Mouse (Mus musculus) heart, embryonic 11.5 days (tissue): ENCODE data around the gene Zbtb24. TPM values are rescaled to one million over a fixed set of nuclear protein-coding genes. Genes with fewer than 3 reads are reported as not detected.

Source experiments
- ATAC-seq: fragments of 200-750 bp; cut with Nextera tagmentation; replicated peaks from 2 replicates; pipeline ENCODE4 v1.8.0; 2017; ENCODE audit warnings: moderate library complexity; ENCODE audit not compliant: insufficient number of reproducible peaks, low FRiP score, low TSS enrichment
- H3K27ac ChIP-seq: fragments of 300-500 bp; sonication (generic); 2 replicates; pipeline ENCODE4 v1.5.1; 2014; ENCODE audit warnings: mild to moderate bottlenecking, low read depth, low read length
- H3K27me3 ChIP-seq: fragments of 300-500 bp; sonication (generic); 2 replicates; pipeline ENCODE4 v1.6.1; 2014; ENCODE audit warnings: mild to moderate bottlenecking, low read length, mixed read lengths; ENCODE audit not compliant: control insufficient read depth, insufficient read depth
- H3K36me3 ChIP-seq: fragments of 300-500 bp; sonication (generic); 2 replicates; pipeline ENCODE4 v1.6.1; 2014; ENCODE audit warnings: mild to moderate bottlenecking, low read length, moderate library complexity, mixed read lengths; ENCODE audit not compliant: control insufficient read depth, insufficient read depth
- H3K4me1 ChIP-seq: fragments of 300-500 bp; sonication (generic); 2 replicates; pipeline ENCODE4 v1.6.1; 2014; ENCODE audit warnings: low read length; ENCODE audit not compliant: control insufficient read depth, insufficient read depth
- H3K4me2 ChIP-seq: fragments of 300-500 bp; sonication (generic); 2 replicates; pipeline ENCODE4 v1.6.1; 2014; ENCODE audit warnings: mild to moderate bottlenecking, moderate library complexity
- H3K4me3 ChIP-seq: fragments of 300-500 bp; sonication (generic); 2 replicates; pipeline ENCODE4 v1.5.1; 2014; ENCODE audit warnings: low read depth, low read length
- H3K9ac ChIP-seq: fragments of 300-500 bp; sonication (generic); 2 replicates; pipeline ENCODE4 v1.6.1; 2014; ENCODE audit warnings: mild to moderate bottlenecking, low read depth, low read length, moderate library complexity
- H3K9me3 ChIP-seq: fragments of 300-500 bp; sonication (generic); replicated peaks from 2 replicates; pipeline ENCODE4 v1.6.1; 2016; ENCODE audit warnings: low read length; ENCODE audit not compliant: control insufficient read depth
- WGBS: fragments of 180-500 bp; shearing (Covaris S2); extraction: QIAGEN DNeasy Blood & Tissue Kit; methylation state at CpG from one replicate; pipeline ENCODE4 v1.1.7; 2014; ENCODE audit not compliant: insufficient replicate concordance; 5-methylcytosine and 5-hydroxymethylcytosine counted together
- polyA plus RNA-seq: library from polyadenylated mRNA; unstranded; fragments of >200 nt; fragmentation: Nextera tagmentation; extraction: Ambion mirVana; gene quantifications from 2 replicates; pipeline ENCODE4 v1.2.1, GENCODE M21; 2014

The Zbtb24 gene
- polyA plus RNA-seq, 1 experiment from 2014 or later, result 11.7 TPM

DNA sequence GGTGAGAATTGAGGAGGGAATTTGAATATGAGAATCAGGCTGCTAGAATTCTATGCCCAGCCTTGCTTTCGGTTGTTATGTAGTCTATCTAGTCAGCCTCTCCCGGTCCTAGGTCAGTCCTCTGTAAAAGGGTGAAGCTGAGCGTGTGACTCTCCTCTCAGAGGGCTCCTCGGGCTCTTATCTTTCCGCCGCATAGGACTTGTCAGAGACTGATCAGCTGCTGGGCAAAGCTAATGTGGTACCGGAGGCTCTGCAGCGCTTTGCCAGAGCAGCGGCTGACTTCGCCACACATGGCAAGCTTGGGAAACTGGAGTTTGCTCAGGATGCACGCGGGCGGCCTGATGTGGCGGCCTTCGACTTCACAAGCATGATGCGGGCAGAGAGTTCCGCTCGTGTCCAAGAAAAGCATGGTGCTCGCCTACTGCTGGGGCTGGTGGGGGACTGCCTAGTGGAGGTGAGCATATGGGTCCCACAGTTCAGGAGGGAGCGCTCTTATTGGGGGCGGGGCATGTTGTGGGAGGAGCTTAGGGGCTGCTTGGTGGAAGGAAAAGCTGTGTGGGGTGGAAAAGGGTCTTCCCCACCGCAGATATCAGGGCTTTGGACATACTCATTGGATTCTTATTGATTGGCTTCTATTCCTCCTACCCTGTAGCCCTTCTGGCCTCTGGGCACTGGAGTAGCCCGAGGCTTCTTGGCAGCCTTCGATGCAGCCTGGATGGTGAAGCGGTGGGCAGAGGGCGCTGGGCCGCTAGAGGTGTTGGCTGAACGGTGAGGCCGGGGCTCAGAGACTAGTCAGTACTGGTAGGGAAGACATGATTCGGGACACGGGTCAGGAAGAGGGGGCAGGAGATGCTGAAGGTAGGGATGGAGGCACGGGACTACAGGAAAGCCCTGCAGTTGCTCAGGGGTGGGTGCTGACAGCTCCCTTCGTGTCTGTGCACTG is 31.0 kb downstream of the Zbtb24 start:
- Histone ChIP-seq H3K4me1 (peaks cover 28% of the 10 kb centered on the region), H3K36me3 (peaks cover 36% of the 10 kb centered on the region), H3K4me3 (no peak overlapping the region), H3K4me2 (peak overlapping the region; percentile 27; the same call in 1 of the 2 replicates), H3K9me3 (no peaks in the 10 kb centered on the region), H3K9ac (no peak overlapping the region), H3K27ac (no peak overlapping the region), H3K27me3 (no peaks in the 10 kb centered on the region)
- ATAC-seq, result no peak
- 47% methylated on average over 33 of the region's 33 CpGs for WGBS

DNA sequence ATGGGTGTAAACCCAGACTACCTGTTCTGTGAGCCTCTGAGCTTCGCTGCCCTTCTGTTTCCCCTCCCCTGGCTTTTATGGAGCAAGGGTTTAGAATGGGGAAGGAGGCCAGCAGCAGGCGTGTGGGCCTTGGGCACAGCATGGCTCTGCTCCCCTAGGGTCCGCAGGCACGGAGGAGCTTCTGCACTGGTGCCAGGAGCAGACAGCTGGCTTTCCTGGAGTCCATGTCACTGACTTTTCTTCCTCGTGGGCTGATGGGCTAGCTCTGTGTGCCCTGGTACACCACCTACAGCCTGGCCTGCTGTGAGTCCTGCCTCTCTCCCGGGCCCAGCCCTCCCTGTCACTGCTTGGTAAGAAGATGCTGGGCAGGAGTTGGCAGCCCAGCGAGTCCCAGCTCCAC is 32.3 kb downstream of the Zbtb24 start:
- Histone ChIP-seq H3K27ac (no peak overlapping the region), H3K27me3 (no peaks in the 10 kb centered on the region), H3K4me1 (peaks cover 21% of the 10 kb centered on the region), H3K4me2 (no peak overlapping the region), H3K4me3 (no peak overlapping the region), H3K9me3 (no peaks in the 10 kb centered on the region), H3K9ac (no peak overlapping the region), H3K36me3 (peaks cover 46% of the 10 kb centered on the region)
- WGBS, result 90% methylated on average over 7 of the region's 7 CpGs
- no peak for ATAC-seq

DNA sequence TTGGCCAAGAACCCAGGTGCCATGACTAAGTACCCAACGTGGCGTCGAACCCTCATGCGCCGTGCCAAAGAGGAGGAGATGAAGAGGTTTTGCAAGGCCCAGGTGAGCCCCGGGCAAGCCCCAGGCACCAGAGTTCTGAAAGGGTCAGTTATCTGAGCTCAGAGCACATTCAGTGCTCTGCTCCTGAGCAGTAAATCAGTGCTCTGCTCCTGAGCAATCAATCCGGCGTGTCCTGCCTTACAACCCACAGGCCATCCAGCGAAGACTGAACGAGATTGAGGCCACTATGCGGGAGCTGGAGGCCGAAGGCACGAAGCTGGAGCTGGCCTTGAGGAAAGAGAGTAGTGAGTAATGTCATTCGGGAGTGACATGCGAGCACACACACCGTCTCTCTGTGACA is 35.6 kb downstream of the Zbtb24 start:
- Histone ChIP-seq H3K36me3 (peaks cover 39% of the 10 kb centered on the region), H3K4me1 (peaks cover 17% of the 10 kb centered on the region)
- 90% methylated on average over 16 of the region's 16 CpGs for WGBS

DNA sequence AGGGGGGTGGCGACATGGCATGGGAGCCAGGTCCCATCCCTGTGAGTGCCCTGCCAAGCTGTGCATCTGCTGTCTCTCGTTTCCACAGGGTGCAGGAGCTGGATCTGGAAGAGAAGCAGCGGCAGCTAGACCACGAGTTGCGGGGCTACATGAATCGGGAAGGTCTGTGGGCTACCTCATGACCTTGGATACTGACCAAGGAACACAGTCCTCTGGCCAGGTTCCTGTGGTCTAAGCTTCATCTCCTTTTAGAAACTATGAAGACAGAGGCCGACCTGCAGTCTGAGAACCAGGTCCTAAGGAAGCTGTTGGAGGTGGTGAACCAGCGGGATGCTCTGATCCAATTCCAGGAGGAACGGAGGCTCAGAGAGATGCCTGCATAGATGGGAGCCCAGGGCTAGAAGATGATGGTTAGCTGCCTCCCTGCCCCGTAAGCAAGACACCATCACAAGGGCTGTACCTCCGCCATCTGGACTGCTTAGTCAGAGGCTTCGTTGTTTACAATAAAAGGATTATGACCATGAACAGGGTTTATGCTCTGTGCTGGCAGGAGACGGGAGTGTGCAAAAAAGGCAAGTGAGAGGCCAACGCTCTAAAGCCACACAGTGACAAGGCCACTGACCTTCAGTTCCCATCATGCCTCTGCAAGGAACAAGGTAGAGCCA is 36.5 kb downstream of the Zbtb24 start:
- Histone ChIP-seq H3K9me3 (no peaks in the 10 kb centered on the region), H3K9ac (no peak overlapping the region), H3K27ac (no peak overlapping the region), H3K27me3 (no peaks in the 10 kb centered on the region), H3K36me3 (peaks cover 39% of the 10 kb centered on the region), H3K4me1 (peaks cover 10% of the 10 kb centered on the region), H3K4me3 (no peak overlapping the region), H3K4me2 (no peak overlapping the region)
- 88% methylated on average over 14 of the region's 14 CpGs for WGBS
- ATAC-seq, result no peak

More for the DNA sequence above, 35.6 kb downstream of the Zbtb24 start:
- H3K27me3 ChIP-seq, result no peaks in the 10 kb centered on the region
- no peak overlapping the region for H3K9ac ChIP-seq
- H3K4me3 ChIP-seq, result no peak overlapping the region
- no peaks in the 10 kb centered on the region for H3K9me3 ChIP-seq
- H3K27ac ChIP-seq, result no peak overlapping the region
- H3K4me2 ChIP-seq, result no peak overlapping the region
- ATAC-seq, result no peak

DNA sequence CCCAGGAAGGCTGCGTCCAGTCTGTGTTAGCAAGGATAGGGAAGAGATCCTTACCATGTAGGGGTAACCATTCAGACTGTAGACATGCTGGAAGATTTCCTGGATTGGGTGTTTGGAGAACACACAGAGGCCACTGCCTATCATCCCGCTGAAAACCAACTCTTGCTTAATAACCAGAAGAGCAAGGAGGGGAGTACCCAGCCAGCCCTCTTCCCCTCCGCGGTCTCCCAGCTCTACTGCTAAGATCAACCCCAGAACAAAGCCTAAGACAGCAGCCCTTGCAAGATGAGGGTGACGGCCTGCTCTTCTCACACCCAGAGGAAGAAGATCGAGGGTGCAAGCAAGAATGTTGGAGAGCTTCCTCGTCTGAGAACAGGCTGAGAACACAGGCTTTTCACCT is 38.7 kb downstream of the Zbtb24 start:
- no peak overlapping the region for H3K27ac ChIP-seq
- peaks cover 9% of the 10 kb centered on the region for H3K4me1 ChIP-seq
- H3K36me3 ChIP-seq, result peaks cover 30% of the 10 kb centered on the region
- no peak for ATAC-seq
- peak overlapping the region; percentile 75; the same call in 1 of the 2 replicates for H3K9ac ChIP-seq
- H3K4me2 ChIP-seq, result peak overlapping the region; percentile 81
- no peaks in the 10 kb centered on the region for H3K9me3 ChIP-seq
- H3K27me3 ChIP-seq, result no peaks in the 10 kb centered on the region
- WGBS, result 49% methylated on average over 7 of the region's 7 CpGs
- H3K4me3 ChIP-seq, result peak overlapping the region; percentile 56

GRCm38 (mm10) chr10:41489294-41489693 is 39.1 kb downstream of the Zbtb24 start:
- ATAC-seq, result no peak
- WGBS, result 30% methylated on average over 8 of the region's 8 CpGs
- peaks cover 9% of the 10 kb centered on the region for H3K4me1 ChIP-seq
- peak overlapping the region; percentile 81 for H3K4me2 ChIP-seq
- H3K4me3 ChIP-seq, result peak overlapping the region; percentile 56
- no peaks in the 10 kb centered on the region for H3K27me3 ChIP-seq
- H3K9me3 ChIP-seq, result no peaks in the 10 kb centered on the region
- 0 out of 2 replicates have a peak overlapping the region, but pooled peaks have one; percentile 65 for H3K27ac ChIP-seq
- H3K9ac ChIP-seq, result peak overlapping the region; percentile 75
- H3K36me3 ChIP-seq, result peaks cover 26% of the 10 kb centered on the region

DNA sequence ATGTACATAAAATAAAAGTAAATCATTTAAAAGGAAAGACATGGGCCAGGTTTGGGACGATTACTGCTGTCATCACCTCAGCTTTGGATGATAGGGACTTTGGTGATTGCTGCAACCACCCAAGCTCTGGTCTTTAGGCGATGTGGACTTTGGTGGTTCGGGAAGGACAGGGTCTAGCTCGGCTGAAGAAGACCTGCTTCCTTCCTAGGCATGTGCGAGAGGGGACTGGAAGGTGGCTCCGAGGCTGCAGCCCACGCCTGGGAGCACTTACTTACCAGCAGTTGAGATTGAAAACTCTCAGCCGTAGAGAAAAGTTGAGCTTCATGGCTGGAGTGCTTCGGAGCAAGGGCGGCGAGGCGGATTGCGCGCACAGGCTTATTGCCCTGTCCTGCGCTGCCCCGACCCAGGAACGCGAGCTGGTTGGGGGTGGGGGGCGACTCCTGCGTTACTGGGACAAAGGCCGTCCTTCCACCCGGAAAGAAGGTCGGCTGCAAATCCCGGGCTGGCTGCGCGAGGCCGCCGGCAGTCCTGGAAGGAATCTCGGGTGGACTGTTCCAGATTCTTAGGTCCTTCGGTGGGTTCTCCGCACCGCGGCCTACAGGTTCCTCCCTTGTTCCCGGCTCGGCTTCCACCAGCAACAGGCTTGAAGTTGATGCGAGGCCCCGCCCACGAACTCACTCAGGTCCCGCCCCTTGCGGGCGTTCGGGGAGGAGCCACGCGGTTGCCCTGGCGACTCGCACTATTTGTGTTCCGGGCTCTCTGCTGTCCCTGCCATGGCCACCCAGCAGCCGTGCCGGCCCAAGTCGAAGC is 39.7 kb downstream of the Zbtb24 start, which contains the start of the genes Smpd2 and Ppil6:
Gene Smpd2 (minus strand): TSS at position 662 of the 810 bp plus-strand sequence.
Gene Ppil6 (plus strand): TSS at position 732 of the 810 bp plus-strand sequence.
- peak; percentile 86 for ATAC-seq
- Histone ChIP-seq H3K27ac (peak within 1 kb of the TSS; percentile 65), H3K4me2 (peak within 1 kb of the TSS; percentile 81), H3K4me1 (peaks cover 9% of the 10 kb centered on the region), H3K4me3 (peak within 1 kb of the TSS; percentile 56), H3K36me3 (peaks cover 23% of the 10 kb centered on the region), H3K9ac (peak within 1 kb of the TSS; percentile 75), H3K9me3 (no peaks in the 10 kb centered on the region), H3K27me3 (no peaks in the 10 kb centered on the region)
- under 1% methylated on average over 50 of the region's 50 CpGs for WGBS

GRCm38 (mm10) chr10:41490518-41490873 is 40.3 kb downstream of the Zbtb24 start:
- no peak overlapping the region for H3K27ac ChIP-seq
- H3K36me3 ChIP-seq, result peaks cover 17% of the 10 kb centered on the region
- ATAC-seq, result no peak; the same call in 1 of the 2 replicates
- H3K9ac ChIP-seq, result peak overlapping the region; percentile 75
- H3K4me3 ChIP-seq, result peak overlapping the region; percentile 56
- no peaks in the 10 kb centered on the region for H3K27me3 ChIP-seq
- no peaks in the 10 kb centered on the region for H3K9me3 ChIP-seq
- H3K4me1 ChIP-seq, result peaks cover 9% of the 10 kb centered on the region
- H3K4me2 ChIP-seq, result peak overlapping the region; percentile 81
- under 1% methylated on average over 29 of the region's 29 CpGs for WGBS
